Mouse (Mus musculus) liver, embryonic 13.5 days (tissue): Measurements from ENCODE around the gene Tmem80. TPM values are rescaled to one million over a fixed set of nuclear protein-coding genes. Genes with fewer than 3 reads are reported as not detected.

Experiments used
- ATAC-seq: fragments of 200-750 bp; cut with Nextera tagmentation; 2 replicates; pipeline ENCODE4 v1.8.0; 2017; ENCODE audit warnings: low read depth, mild to moderate bottlenecking, moderate number of reproducible peaks, moderate library complexity
- DNase-seq: peaks from one replicate; pipeline ENCODE4 v3.0.0; 2022
- H3K27ac ChIP-seq: fragments of 300-500 bp; sonication (generic); 2 replicates; pipeline ENCODE4 v1.5.1; 2015; ENCODE audit warnings: moderate library complexity, mild to moderate bottlenecking, inconsistent platforms
- H3K27me3 ChIP-seq: fragments of 300-500 bp; sonication (generic); 2 replicates; pipeline ENCODE4 v1.6.1; 2015; ENCODE audit warnings: mild to moderate bottlenecking, inconsistent platforms
- H3K36me3 ChIP-seq: fragments of 300-500 bp; sonication (generic); 2 replicates; pipeline ENCODE4 v1.6.1; 2015; ENCODE audit warnings: mild to moderate bottlenecking, inconsistent platforms
- H3K4me1 ChIP-seq: fragments of 300-500 bp; sonication (generic); replicated peaks from 2 replicates; pipeline ENCODE4 v1.6.1; 2015; ENCODE audit warnings: inconsistent platforms
- H3K4me2 ChIP-seq: fragments of 300-500 bp; sonication (generic); 2 replicates; pipeline ENCODE4 v1.6.1; 2015; ENCODE audit warnings: inconsistent platforms, mild to moderate bottlenecking, moderate library complexity
- H3K4me3 ChIP-seq: fragments of 300-500 bp; sonication (generic); replicated peaks from 2 replicates; pipeline ENCODE4 v1.5.1; 2015; ENCODE audit warnings: mild to moderate bottlenecking, inconsistent platforms
- H3K9ac ChIP-seq: fragments of 300-500 bp; sonication (generic); 2 replicates; pipeline ENCODE4 v1.6.1; 2015; ENCODE audit warnings: mild to moderate bottlenecking, inconsistent platforms
- H3K9me3 ChIP-seq: fragments of 300-500 bp; sonication (generic); replicated peaks from 2 replicates; pipeline ENCODE4 v1.6.1; 2016; ENCODE audit warnings: inconsistent platforms
- WGBS: fragments of 180-500 bp; shearing (Covaris S2); methylation state at CpG from one replicate; pipeline ENCODE4 v1.1.7; 2015; ENCODE audit not compliant: insufficient replicate concordance; 5-methylcytosine and 5-hydroxymethylcytosine counted together
- polyA plus RNA-seq: library from polyadenylated mRNA; unstranded; fragments of >200 nt; fragmentation: Nextera tagmentation; extraction: Ambion mirVana; gene quantifications from 2 replicates; pipeline ENCODE4 v1.2.1, GENCODE M21; 2015

Gene Tmem80
- polyA plus RNA-seq, 1 experiment from 2014 or later = 19.6 TPM

DNA sequence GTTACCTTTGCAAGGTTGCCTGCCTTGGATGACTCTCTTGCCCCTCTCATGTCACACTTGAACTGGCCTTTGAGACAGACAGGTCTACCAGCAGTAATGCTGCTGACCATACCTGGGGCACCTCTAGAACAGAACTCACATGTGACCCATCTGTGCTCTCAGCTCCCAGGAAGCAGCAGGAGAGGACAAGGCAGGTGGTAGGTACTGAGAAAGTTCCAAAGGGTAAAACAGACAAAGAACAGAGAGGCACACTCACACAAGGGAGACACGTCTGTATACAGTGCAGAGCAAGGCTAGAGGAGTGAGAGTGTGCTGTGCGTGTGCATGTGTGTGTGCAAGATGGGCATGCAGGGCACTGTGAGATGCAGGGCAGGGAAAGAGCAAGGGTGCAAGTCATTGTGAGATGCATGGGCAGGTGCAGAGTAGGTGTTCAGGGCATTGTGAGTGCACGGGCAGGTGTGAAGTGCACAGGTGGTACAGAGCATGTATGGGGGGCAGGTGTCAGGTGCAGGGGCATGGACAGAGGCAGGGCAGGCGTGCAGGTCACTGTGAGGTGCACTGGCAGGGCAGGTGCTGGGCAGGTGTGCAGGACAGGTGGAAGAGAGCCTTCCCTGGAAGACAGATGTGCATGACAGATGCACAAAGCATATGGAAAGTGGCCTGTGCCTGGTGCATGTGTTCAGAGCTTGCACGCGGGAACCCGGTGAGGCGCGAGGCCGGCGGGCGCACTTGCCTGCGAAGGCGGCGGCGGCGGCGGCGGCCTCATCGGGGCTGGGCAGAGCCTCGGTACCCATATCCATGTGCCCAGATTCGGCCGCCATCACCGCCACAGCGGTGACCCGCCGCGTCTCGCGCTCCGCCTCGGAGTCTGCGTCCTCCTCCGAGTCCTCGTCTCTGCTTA lies 743 bp upstream of the Tmem80 start:
- peak; percentile 34 for DNase-seq
- 5% methylated on average over 35 of the region's 35 CpGs for WGBS
- Histone ChIP-seq H3K4me1 (peaks cover 48% of the 10 kb centered on the region), H3K4me3 (peak overlapping the region; percentile 71), H3K4me2 (peak overlapping the region; percentile 87), H3K9ac (peak overlapping the region; percentile 91), H3K9me3 (no peaks in the 10 kb centered on the region), H3K36me3 (peaks cover 28% of the 10 kb centered on the region), H3K27me3 (no peaks in the 10 kb centered on the region), H3K27ac (peak overlapping the region; percentile 94)
- ATAC-seq = peak; percentile 27

DNA sequence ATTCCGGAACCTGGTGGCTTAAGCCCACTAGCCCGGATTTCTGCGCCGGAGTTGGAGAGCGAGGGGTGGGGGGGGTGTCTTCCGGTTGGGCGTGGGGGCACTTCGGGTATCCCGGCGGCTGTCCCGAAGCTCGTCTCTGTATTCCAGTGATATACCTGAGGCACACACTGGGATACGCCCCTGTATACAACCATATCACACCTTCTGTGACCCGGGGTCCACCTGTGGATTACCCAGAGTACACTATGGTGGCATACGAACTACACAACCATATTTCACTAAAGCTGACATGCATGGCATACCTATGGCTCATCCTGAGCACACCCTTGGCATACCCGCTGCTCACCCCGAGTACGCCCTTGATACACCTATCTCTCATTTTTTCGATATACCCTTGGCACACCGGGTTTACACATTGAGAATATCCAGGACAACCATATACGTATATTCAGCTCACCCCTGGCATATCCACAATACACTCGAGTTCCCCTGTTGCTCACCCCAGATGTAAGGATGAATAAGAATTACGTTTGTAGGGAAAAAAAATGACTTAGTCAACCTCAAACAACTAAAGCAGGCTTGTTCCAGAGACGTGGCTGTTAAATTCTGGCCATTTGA lies 943 bp downstream of the Tmem80 start:
- H3K9me3 ChIP-seq = no peaks in the 10 kb centered on the region
- H3K4me1 ChIP-seq = peaks cover 43% of the 10 kb centered on the region
- DNase-seq (no peak), ATAC-seq (peak; percentile 4; the same call in 1 of the 2 replicates)
- H3K27ac ChIP-seq = peak overlapping the region; percentile 94
- H3K4me3 ChIP-seq = peak overlapping the region; percentile 71
- WGBS = 16% methylated on average over 24 of the region's 24 CpGs
- peak overlapping the region; percentile 87 for H3K4me2 ChIP-seq
- H3K9ac ChIP-seq = peak overlapping the region; percentile 91
- H3K27me3 ChIP-seq = no peaks in the 10 kb centered on the region
- peaks cover 20% of the 10 kb centered on the region for H3K36me3 ChIP-seq

DNA sequence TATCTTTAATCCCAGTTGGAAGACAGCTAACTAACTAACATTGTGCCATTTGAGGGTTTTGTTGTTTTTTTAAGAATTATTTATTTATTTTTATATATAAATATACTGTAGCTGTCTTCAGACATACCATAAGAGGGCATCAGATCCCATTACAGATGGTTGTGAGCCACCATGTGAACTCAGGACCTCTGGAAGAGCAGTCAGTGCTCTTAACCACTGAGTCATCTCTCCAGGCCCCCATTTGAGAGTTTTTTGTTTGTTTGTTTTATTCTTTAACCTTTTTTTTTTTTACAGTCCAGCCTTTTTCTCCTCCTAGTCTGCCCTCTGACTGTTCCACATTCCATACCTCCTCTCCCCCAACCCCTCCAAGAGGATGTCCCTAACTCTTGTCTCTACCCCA lies 3.2 kb downstream of the Tmem80 start:
- Histone ChIP-seq H3K9me3 (no peaks in the 10 kb centered on the region), H3K27me3 (no peaks in the 10 kb centered on the region), H3K4me1 (peaks cover 27% of the 10 kb centered on the region), H3K4me3 (no peak overlapping the region), H3K9ac (no peak overlapping the region), H3K4me2 (no peak overlapping the region), H3K27ac (no peak overlapping the region), H3K36me3 (peaks cover 10% of the 10 kb centered on the region)
- DNase-seq = no peak
- ATAC-seq = no peak

DNA sequence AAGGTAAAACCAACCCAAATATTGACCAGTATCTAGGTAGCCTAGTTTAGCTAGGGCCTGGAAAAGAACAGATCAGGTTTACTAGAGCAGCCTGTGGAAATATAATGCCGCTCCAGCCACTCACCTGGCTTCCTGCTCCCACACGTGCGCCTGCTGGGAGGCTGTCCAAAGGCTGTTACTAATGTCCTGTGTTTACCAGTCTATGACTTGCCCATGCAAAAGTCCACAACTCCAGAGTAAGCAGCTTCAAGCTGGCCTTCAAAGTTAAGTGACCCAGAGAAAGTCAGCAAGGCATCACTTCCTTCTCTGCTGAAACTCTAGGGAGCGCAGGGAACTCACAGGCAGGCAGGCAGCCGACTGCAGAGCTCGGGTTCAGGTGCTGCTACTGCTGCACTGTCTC lies 4.5 kb downstream of the Tmem80 start:
- WGBS = 77% methylated on average over 6 of the region's 6 CpGs
- no peak overlapping the region for H3K27ac ChIP-seq
- DNase-seq = no peak
- no peaks in the 10 kb centered on the region for H3K27me3 ChIP-seq
- no peaks in the 10 kb centered on the region for H3K9me3 ChIP-seq
- peaks cover 10% of the 10 kb centered on the region for H3K36me3 ChIP-seq
- H3K9ac ChIP-seq = no peak overlapping the region
- H3K4me2 ChIP-seq = no peak overlapping the region
- H3K4me3 ChIP-seq = no peak overlapping the region
- peaks cover 15% of the 10 kb centered on the region for H3K4me1 ChIP-seq
- no peak for ATAC-seq

DNA sequence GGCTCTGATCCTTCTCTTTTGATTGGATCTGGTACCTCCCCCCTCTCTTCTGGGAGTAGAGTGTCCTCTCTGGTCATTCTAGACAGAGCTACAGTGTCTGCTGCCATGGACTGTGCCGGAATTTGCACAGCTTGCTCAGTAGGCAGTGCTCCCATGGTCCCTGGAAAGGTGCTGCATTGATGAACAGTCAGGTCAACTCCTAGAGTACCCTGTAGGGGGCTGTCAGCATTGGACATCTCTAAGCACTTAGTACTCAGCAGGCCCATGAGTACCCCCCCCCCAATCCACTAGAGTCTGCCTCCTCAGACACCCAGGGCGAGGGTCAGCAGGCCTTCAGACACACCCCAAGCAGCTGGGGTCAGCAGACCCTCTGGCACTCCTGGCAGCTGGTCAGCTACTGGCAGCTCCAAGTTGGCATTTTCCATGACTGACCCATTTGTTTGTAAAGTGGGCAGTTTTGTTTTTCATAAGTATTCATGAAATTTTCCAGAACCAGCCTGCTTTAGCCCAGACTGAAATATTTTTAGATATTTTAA lies 7.6 kb downstream of the Tmem80 start:
- Histone ChIP-seq H3K27ac (no peak overlapping the region), H3K9me3 (no peaks in the 10 kb centered on the region), H3K27me3 (peaks cover 16% of the 10 kb centered on the region), H3K4me1 (peaks cover 30% of the 10 kb centered on the region), H3K4me2 (no peak overlapping the region), H3K4me3 (no peak overlapping the region), H3K36me3 (peaks cover 10% of the 10 kb centered on the region), H3K9ac (no peak overlapping the region)
- DNase-seq (no peak), ATAC-seq (no peak)
- WGBS = 69% methylated on average over 2 of the region's 2 CpGs

DNA sequence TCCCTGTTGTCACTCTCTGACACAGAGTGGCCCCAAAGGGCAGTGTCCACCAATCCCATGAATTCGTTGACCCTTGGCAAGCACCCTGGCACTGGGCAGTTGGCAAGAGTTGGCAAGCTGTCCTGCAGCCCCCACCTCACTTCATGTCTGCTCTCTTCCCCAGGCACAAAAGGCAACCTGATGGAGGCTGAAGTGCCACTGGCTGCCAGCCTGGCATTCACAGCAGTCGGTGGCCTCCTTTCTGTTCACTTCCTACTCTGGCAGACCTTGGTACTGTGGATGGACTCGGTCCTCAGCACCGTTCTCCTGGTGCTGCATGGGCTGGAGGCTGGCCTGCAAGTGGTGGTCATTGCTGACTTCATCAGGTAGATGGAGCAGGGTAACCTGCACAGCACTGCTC lies 8.1 kb downstream of the Tmem80 start:
- H3K9ac ChIP-seq = no peak overlapping the region
- H3K27me3 ChIP-seq = peaks cover 16% of the 10 kb centered on the region
- H3K4me2 ChIP-seq = no peak overlapping the region
- H3K4me3 ChIP-seq = no peak overlapping the region
- no peaks in the 10 kb centered on the region for H3K9me3 ChIP-seq
- no peak for ATAC-seq
- DNase-seq = no peak
- H3K4me1 ChIP-seq = peaks cover 31% of the 10 kb centered on the region
- no peak overlapping the region for H3K27ac ChIP-seq
- WGBS = 77% methylated on average over 4 of the region's 4 CpGs
- H3K36me3 ChIP-seq = peaks cover 10% of the 10 kb centered on the region

DNA sequence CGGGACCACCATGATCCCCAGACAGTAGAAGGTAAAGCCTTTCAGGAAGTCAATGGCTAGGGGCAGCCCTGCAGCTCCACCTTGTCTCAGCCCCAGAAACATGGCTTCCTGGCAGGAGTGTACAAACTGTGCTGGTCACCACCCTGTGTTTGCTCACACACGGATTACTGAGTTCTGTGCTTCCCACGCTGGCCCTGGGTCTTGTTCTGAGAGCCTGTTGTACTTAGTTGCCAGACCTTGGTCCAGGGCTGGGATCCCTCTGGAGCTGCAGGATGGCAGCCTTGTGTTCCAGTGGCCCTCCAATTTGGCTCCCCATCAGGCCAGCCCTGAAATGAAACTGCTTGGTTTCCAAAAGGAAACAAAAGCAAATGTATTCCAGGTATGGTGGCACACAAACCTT lies 8.8 kb downstream of the Tmem80 start:
- Histone ChIP-seq H3K4me3 (no peak overlapping the region), H3K4me2 (no peak overlapping the region), H3K9me3 (no peaks in the 10 kb centered on the region), H3K9ac (no peak overlapping the region), H3K4me1 (peaks cover 33% of the 10 kb centered on the region), H3K27me3 (peaks cover 16% of the 10 kb centered on the region), H3K27ac (no peak overlapping the region), H3K36me3 (peaks cover 10% of the 10 kb centered on the region)
- 63% methylated on average over 3 of the region's 3 CpGs for WGBS
- ATAC-seq (no peak), DNase-seq (no peak)

DNA sequence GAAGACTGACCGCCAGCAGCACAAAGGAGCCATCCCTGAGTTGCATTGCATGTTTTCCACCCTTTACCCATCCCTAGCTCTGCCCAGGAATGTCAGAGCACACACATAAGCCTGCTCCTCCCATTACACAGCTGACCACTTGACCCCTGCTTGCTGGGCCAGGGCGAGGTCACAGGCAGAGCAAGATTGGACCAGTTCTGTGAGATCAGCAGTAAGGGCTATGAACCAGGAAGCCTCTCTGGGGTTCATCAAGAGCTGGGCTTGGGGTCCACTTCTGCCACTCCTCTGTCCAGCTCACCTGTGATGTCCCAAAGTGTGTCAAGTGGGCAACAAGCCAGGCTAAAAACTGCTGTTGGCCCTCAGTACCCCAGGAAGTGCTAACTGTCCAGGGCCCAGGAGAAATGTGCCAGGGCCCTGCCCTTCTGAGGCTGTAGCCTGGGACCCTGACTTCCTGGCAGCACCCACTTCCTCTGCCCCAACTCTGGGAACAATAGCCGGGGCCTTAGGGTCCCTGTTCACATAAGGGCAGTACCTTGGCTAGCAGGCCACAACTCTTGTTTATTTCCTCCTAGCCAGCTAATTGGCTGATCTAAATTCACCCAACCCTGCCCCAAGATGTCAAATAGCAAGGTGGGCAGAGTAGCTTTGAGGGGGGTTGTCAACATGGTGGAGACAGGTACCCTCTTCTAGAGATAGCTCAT lies 10.3 kb downstream of the Tmem80 start:
- peak overlapping the region; percentile 54 for H3K9ac ChIP-seq
- no peaks in the 10 kb centered on the region for H3K9me3 ChIP-seq
- 53% methylated on average over 3 of the region's 3 CpGs for WGBS
- no peak overlapping the region for H3K27ac ChIP-seq
- H3K27me3 ChIP-seq = peaks cover 16% of the 10 kb centered on the region
- H3K4me2 ChIP-seq = no peak overlapping the region
- no peak overlapping the region for H3K4me3 ChIP-seq
- DNase-seq (no peak), ATAC-seq (no peak)
- H3K36me3 ChIP-seq = peaks cover 7% of the 10 kb centered on the region
- peaks cover 36% of the 10 kb centered on the region for H3K4me1 ChIP-seq

DNA sequence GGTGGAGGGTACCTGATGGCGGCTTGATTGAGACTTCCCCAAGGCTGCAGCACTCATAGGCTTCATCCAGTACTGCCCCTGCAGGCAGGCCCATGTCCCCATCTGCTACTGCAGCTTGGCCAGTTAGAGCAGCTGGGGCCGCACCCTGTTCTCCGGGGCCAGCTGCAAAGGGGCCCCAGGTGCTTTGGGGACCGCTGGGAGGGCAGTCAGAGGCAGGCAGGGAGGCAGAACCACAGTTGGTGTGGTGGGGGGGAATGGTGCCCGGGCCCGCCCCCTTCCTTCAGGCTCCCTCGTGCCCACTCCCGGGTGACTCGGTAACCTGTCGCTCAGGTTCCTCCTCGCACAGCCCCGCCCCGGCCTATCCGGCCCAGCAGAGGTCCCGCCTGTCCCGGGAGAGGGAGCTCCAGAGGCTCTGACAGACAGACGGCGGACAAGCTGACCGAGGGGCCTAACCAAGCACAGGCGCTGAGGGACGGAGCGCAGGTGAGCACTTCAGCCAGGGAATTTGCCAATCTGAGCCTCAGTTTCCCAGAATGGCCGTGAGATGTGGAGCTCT lies 11.1 kb downstream of the Tmem80 start, which contains the start of gene Eps8l2:
Eps8l2 (plus strand) TSS at position 305 of the 556 bp plus-strand sequence.
- peak within 1 kb of the TSS; percentile 54 for H3K9ac ChIP-seq
- peaks cover 16% of the 10 kb centered on the region for H3K27me3 ChIP-seq
- H3K4me1 ChIP-seq = peaks cover 36% of the 10 kb centered on the region
- H3K36me3 ChIP-seq = no peaks in the 10 kb centered on the region
- peak within 1 kb of the TSS; percentile 69 for H3K4me2 ChIP-seq
- 9% methylated on average over 22 of the region's 23 CpGs for WGBS
- no peaks in the 10 kb centered on the region for H3K9me3 ChIP-seq
- DNase-seq (peak; percentile 40), ATAC-seq (peak; percentile 59)
- H3K27ac ChIP-seq = peak within 1 kb of the TSS; percentile 79; the same call in 1 of the 2 replicates
- peak within 1 kb of the TSS; percentile 40 for H3K4me3 ChIP-seq

DNA sequence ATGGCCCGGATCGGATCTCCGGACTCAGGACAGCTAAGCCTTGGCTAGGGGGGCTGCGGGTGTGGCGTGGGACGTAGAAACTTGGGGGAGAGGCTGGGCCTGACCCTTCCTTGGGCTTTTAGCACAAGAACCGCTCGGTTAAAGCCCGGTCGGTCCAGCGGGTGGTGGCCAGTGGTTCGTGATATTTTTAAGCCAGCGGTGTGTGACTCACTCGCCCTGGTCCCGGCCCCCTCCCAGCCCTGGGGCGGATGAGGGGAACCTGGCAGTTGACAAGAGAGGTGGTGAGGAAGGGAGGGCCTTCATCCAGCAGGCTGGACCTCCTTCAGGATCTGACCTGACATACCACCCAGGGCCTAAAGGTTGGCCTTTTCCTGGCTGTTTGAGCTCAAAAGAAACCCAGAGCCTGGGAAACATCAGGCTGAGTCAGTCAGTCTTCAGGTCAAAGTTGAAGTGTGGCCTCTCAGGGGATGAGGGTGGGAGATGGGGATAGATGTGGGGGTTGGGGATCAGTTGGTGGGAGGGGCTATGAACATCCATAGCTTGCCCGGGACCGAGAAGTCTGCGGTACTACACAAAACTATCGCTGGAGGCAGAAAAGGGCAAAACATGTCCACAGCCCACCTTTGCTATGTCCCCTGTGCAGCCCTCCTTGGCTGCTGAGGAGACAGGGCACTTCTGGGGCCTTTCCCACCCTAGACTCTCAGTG lies 11.8 kb downstream of the Tmem80 start:
- Histone ChIP-seq H3K27ac (peak overlapping the region; percentile 79; the same call in 1 of the 2 replicates), H3K4me2 (peak overlapping the region; percentile 69), H3K4me3 (peak overlapping the region; percentile 40), H3K4me1 (peaks cover 36% of the 10 kb centered on the region), H3K36me3 (no peaks in the 10 kb centered on the region), H3K9ac (peak overlapping the region; percentile 54), H3K27me3 (peaks cover 16% of the 10 kb centered on the region), H3K9me3 (no peaks in the 10 kb centered on the region)
- 51% methylated on average over 20 of the region's 20 CpGs for WGBS
- no peak for ATAC-seq
- no peak for DNase-seq
